In the genomic region with DNA sequence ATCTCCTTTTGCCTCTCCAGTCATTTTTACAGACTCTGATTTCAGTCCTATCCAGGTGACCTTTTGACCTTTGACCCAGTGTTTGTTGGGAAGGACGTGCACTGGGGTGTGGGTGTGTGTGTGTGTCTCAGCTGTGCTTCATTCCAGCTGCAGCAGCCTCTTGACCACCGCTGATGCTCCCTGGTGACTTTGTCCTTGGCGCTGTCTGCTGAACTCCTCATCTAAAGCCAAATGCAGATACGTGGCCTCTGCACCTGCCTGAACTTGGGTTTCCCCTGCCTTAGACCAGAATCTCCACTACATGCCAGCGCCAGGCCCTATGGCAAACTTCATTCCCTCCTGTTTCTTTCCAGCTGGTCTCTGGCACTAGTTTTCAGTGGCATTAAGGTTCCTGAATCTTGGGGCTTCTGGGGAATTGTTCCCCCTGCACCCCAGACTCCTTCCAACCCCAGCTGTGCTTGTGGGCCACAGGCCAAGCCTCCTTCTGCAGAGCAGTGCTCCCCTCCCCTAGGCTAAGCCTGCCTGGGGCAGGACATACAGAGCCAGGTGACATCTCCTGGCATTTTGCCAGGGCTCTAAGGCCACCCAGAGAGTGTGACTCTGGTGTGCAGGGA, we compare ENCODE assay signal across 9 mouse cellular contexts. TPM values are rescaled to one million over a fixed set of nuclear protein-coding genes. Genes with fewer than 3 reads are reported as not detected.
DNase-seq lines count a peak whose midpoint lies in the region; ATAC-seq and TF ChIP-seq lines count a peak whose summit lies in the region.
"Had no signal": no experiment of that assay in that cellular context is flagged by ENCODE, and none has a peak within 500 bp of the region (broad histone marks: within the 10 kb centered on the region; RNA-seq: fewer than 3 reads in every experiment).

No protein-coding gene starts in this region.

- no peak for TF ChIP-seq CTCF in kidney, adult 2 months (conservative IDR thresholded peaks at IDR 0.05; ENCODE audit: insufficient read depth, insufficient read length, low read depth, low read length)

- H3K36me3 ChIP-seq in ES-E14 (ENCODE audit: control insufficient read depth, insufficient read depth, low read length, poor library complexity, severe bottlenecking), result peaks cover 46% of the 10 kb centered on the region
- H3K36me3 ChIP-seq in embryonic facial prominence, embryonic 15.5 days, result peaks cover 19% of the 10 kb centered on the region
- H3K36me3 ChIP-seq in kidney, adult 2 months (ENCODE audit: control insufficient read depth, insufficient read depth, low read length), result no peaks in the 10 kb centered on the region; the same call in 1 of the 2 replicates
- peaks cover 29% of the 10 kb centered on the region for H3K36me3 ChIP-seq in neural tube, embryonic 12.5 days

- H3K4me3 ChIP-seq in ES-E14 (ENCODE audit: insufficient read depth in 1 of 2, low read depth in 1 of 2, low read length in 2 of 2, poor library complexity in 1 of 2, severe bottlenecking in 1 of 2), result peak overlapping the region in 1 of 2 experiments; percentile 35; a peak in 2 of 4 replicates
- no peak overlapping the region for H3K4me3 ChIP-seq in embryonic facial prominence, embryonic 15.5 days (replicated peaks)
- H3K4me3 ChIP-seq in kidney, adult 2 months (ENCODE audit: insufficient read depth, low read depth, low read length), result no peak overlapping the region
- H3K4me3 ChIP-seq in neural tube, embryonic 12.5 days, result no peak overlapping the region

- no peak overlapping the region for H3K4me2 ChIP-seq in embryonic facial prominence, embryonic 15.5 days (replicated peaks)
- H3K4me2 ChIP-seq in neural tube, embryonic 12.5 days (replicated peaks), result peak overlapping the region; percentile 25; the same call in 1 of the 2 replicates

- intact Hi-C loops in left cerebral cortex, postnatal 14 days (cut with DNase I), result no loop called here

- in situ Hi-C loops in ES-E14 (cut with MboI; ENCODE audit: low sequenced_read_pairs in 2 of 2, unreplicated experiment in 2 of 2), result no loop called here

- 29% methylated on average over 5 of the region's 5 CpGs for WGBS in embryonic facial prominence, embryonic 15.5 days
- 17% methylated on average over 5 of the region's 5 CpGs for WGBS in kidney, adult 2 months
- 48% methylated on average over 5 of the region's 5 CpGs for WGBS in neural tube, embryonic 12.5 days

- H3K9me3 ChIP-seq in ES-E14 (ENCODE audit: control insufficient read depth, insufficient read depth, low read depth, low read length), result no peaks in the 10 kb centered on the region
- no peaks in the 10 kb centered on the region for H3K9me3 ChIP-seq in embryonic facial prominence, embryonic 15.5 days (replicated peaks)
- no peaks in the 10 kb centered on the region for H3K9me3 ChIP-seq in neural tube, embryonic 12.5 days

- H3K27me3 ChIP-seq in embryonic facial prominence, embryonic 15.5 days, result no peaks in the 10 kb centered on the region
- no peaks in the 10 kb centered on the region for H3K27me3 ChIP-seq in kidney, adult 2 months (replicated peaks; ENCODE audit: control insufficient read depth, insufficient read depth, low read length)
- H3K27me3 ChIP-seq in neural tube, embryonic 12.5 days (replicated peaks), result no peaks in the 10 kb centered on the region
- H3K27me3 ChIP-seq: Patski had no signal

- DNase-seq in heart, adult 11 months, result peak; percentile 96
- no peak for DNase-seq in heart, adult 8-10 months (ENCODE audit: low spot score)
- DNase-seq in ES-E14 (ENCODE audit: low read depth, low spot score), result no peak
- peak; percentile 76 for DNase-seq in kidney, adult 2 months
- no peak for DNase-seq in left cerebral cortex, adult 8-10 months (ENCODE audit: low spot score in 2 of 2)
- no peak for DNase-seq in left cerebral cortex, postnatal 14 days (ENCODE audit: low spot score in 2 of 2)

- no peak for TF ChIP-seq POLR2A in kidney, adult 2 months (IDR thresholded peaks at IDR 0.05; ENCODE audit: low read depth, low read length)

- peaks cover 15 to 66% of the 10 kb centered on the region in 2 experiments for H3K4me1 ChIP-seq in ES-E14 (ENCODE audit: control insufficient read depth in 2 of 2, insufficient read depth in 2 of 2, low read length in 2 of 2, poor library complexity in 1 of 2)
- H3K4me1 ChIP-seq in embryonic facial prominence, embryonic 15.5 days, result peaks cover 97% of the 10 kb centered on the region
- H3K4me1 ChIP-seq in kidney, adult 2 months (ENCODE audit: control insufficient read depth, insufficient read depth, low read length), result peaks cover 82% of the 10 kb centered on the region
- peaks cover 85% of the 10 kb centered on the region for H3K4me1 ChIP-seq in neural tube, embryonic 12.5 days

- peak overlapping the region; percentile 16; the same call in 1 of the 2 replicates for H3K9ac ChIP-seq in ES-E14 (ENCODE audit: insufficient read depth, low read depth, low read length, poor library complexity, severe bottlenecking)
- no peak overlapping the region for H3K9ac ChIP-seq in embryonic facial prominence, embryonic 15.5 days
- H3K9ac ChIP-seq in neural tube, embryonic 12.5 days, result no peak overlapping the region

- no peak for ATAC-seq in embryonic facial prominence, embryonic 15.5 days (ENCODE audit: insufficient number of reproducible peaks, low FRiP score, low TSS enrichment, low read depth)
- ATAC-seq in neural tube, embryonic 12.5 days (ENCODE audit: low FRiP score, low read depth), result no peak
- ATAC-seq: Patski had no signal

- H3K27ac ChIP-seq in ES-E14 (ENCODE audit: insufficient read depth, low read depth, low read length, poor library complexity, severe bottlenecking), result peak overlapping the region; percentile 84
- H3K27ac ChIP-seq in embryonic facial prominence, embryonic 15.5 days (replicated peaks), result peak overlapping the region; percentile 5
- peak overlapping the region; percentile 62 for H3K27ac ChIP-seq in kidney, adult 2 months (ENCODE audit: insufficient read depth, low read depth, low read length)
- peak overlapping the region; percentile 42; the same call in 1 of the 2 replicates for H3K27ac ChIP-seq in neural tube, embryonic 12.5 days

TF ChIP-seq in ES-E14, 5 proteins besides CTCF, POLR2A, EP300 and RAD21:
- TF ChIP-seq HCFC1 (IDR thresholded peaks at IDR 0.05; ENCODE audit: borderline replicate concordance, insufficient read depth, low read length) (no peak), ZC3H11A (IDR thresholded peaks at IDR 0.05; ENCODE audit: borderline replicate concordance, low read depth, low read length) (no peak), ZNF384 (IDR thresholded peaks at IDR 0.05; ENCODE audit: low read depth, low read length) (no peak), MAFK (IDR thresholded peaks at IDR 0.05; ENCODE audit: insufficient read depth, low read depth, low read length) (no peak), CHD2 (IDR thresholded peaks at IDR 0.05; ENCODE audit: low read depth, low read length) (no peak)

RNA-seq across cellular contexts. Expression of gene Lasp1, which starts 9.9 kb away (rescaled TPM):
- total RNA-seq in heart, adult 8-10 months (2022), result 10 to 100 TPM; 20.1 to 32.0 (median 25.8) TPM
- total RNA-seq in ES-E14 (2012; rRNA removed), result 108 and 147 TPM in 2 replicates
- 117 and 121 TPM in 2 replicates for polyA plus RNA-seq in embryonic facial prominence, embryonic 15.5 days (2015; fragmentation: Nextera tagmentation; extraction: Ambion mirVana)
- 106 and 110 TPM in 2 replicates for polyA plus RNA-seq in kidney, adult 2 months (2012; rRNA removed)
- polyA plus RNA-seq in neural tube, embryonic 12.5 days (2016; fragmentation: Nextera tagmentation; extraction: Ambion mirVana), result 103 and 105 TPM in 2 replicates
- total RNA-seq in left cerebral cortex, adult 8-10 months (2022), result 100 to 1,000 TPM; 138 to 169 (median 155) TPM
- total RNA-seq in left cerebral cortex, postnatal 14 days (2021), result 100 to 1,000 TPM; 189 to 204 TPM

RNA-seq across cellular contexts. Expression of gene Rpl23, which starts 26.5 kb away (rescaled TPM):
- 100 to 1,000 TPM; 425 to 610 (median 521) TPM for total RNA-seq in heart, adult 8-10 months (2022)
- 1,213 and 1,430 TPM in 2 replicates for total RNA-seq in ES-E14 (2012; rRNA removed)
- 567 and 575 TPM in 2 replicates for polyA plus RNA-seq in embryonic facial prominence, embryonic 15.5 days (2015; fragmentation: Nextera tagmentation; extraction: Ambion mirVana)
- 118 and 181 TPM in 2 replicates for polyA plus RNA-seq in kidney, adult 2 months (2012; rRNA removed)
- polyA plus RNA-seq in neural tube, embryonic 12.5 days (2016; fragmentation: Nextera tagmentation; extraction: Ambion mirVana), result 369 and 383 TPM in 2 replicates
- total RNA-seq in left cerebral cortex, adult 8-10 months (2022), result 100 to 1,000 TPM; 331 to 461 (median 392) TPM
- total RNA-seq in left cerebral cortex, postnatal 14 days (2021), result 100 to 1,000 TPM; 342 to 343 TPM

RNA-seq across cellular contexts. Expression of gene B230217C12Rik, which starts 31.9 kb away (rescaled TPM):
- 1 to 10 TPM in 1 of 4 experiments, under 1 TPM in 3; 0.22 to 1.7 (median 0.51) TPM for total RNA-seq in heart, adult 8-10 months (2022)
- total RNA-seq in ES-E14 (2012; rRNA removed), result 3.0 and 4.1 TPM in 2 replicates
- 6.8 and 7.4 TPM in 2 replicates for polyA plus RNA-seq in embryonic facial prominence, embryonic 15.5 days (2015; fragmentation: Nextera tagmentation; extraction: Ambion mirVana)
- polyA plus RNA-seq in kidney, adult 2 months (2012; rRNA removed), result 2.0 TPM in 2 replicates
- polyA plus RNA-seq in neural tube, embryonic 12.5 days (2016; fragmentation: Nextera tagmentation; extraction: Ambion mirVana), result 12.9 and 15.8 TPM in 2 replicates
- total RNA-seq in left cerebral cortex, adult 8-10 months (2022), result 10 to 100 TPM; 73.0 to 83.2 (median 79.8) TPM
- 10 to 100 TPM; 48.5 to 52.8 TPM for total RNA-seq in left cerebral cortex, postnatal 14 days (2021)

RNA-seq across cellular contexts. Expression of gene 1700001P01Rik, which starts 33.0 kb away (rescaled TPM):
- not detected for total RNA-seq in heart, adult 8-10 months (2022)
- 2.3 TPM in 2 replicates for total RNA-seq in ES-E14 (2012; rRNA removed)
- 0.95 TPM in 1 of 2 replicates, not detected in the other for polyA plus RNA-seq in embryonic facial prominence, embryonic 15.5 days (2015; fragmentation: Nextera tagmentation; extraction: Ambion mirVana)
- polyA plus RNA-seq in kidney, adult 2 months (2012; rRNA removed), result not detected in 2 replicates
- 0.56 and 0.70 TPM in 2 replicates for polyA plus RNA-seq in neural tube, embryonic 12.5 days (2016; fragmentation: Nextera tagmentation; extraction: Ambion mirVana)
- total RNA-seq in left cerebral cortex, adult 8-10 months (2022), result 1 to 10 TPM in 1 of 4 experiments, under 1 TPM in 2, not detected in 1; 0.65 to 1.2 (median 0.84) TPM
- 1 to 10 TPM in 1 of 2 experiments, not detected in 1; 1.0 TPM for total RNA-seq in left cerebral cortex, postnatal 14 days (2021)

RNA-seq across cellular contexts. Expression of gene Cwc25, which starts 42.4 kb away (rescaled TPM):
- 1 to 10 TPM; 6.1 to 7.1 (median 6.3) TPM for total RNA-seq in heart, adult 8-10 months (2022)
- 14.0 and 18.5 TPM in 2 replicates for total RNA-seq in ES-E14 (2012; rRNA removed)
- polyA plus RNA-seq in embryonic facial prominence, embryonic 15.5 days (2015; fragmentation: Nextera tagmentation; extraction: Ambion mirVana), result 18.0 and 20.7 TPM in 2 replicates
- 7.1 and 8.5 TPM in 2 replicates for polyA plus RNA-seq in kidney, adult 2 months (2012; rRNA removed)
- 21.1 and 23.4 TPM in 2 replicates for polyA plus RNA-seq in neural tube, embryonic 12.5 days (2016; fragmentation: Nextera tagmentation; extraction: Ambion mirVana)
- total RNA-seq in left cerebral cortex, adult 8-10 months (2022), result 10 to 100 TPM; 17.0 to 20.6 (median 19.1) TPM
- total RNA-seq in left cerebral cortex, postnatal 14 days (2021), result 10 to 100 TPM; 20.3 to 21.3 TPM

Comparison
In these comparisons a context has a peak if more than half of its experiments do, and no peak if none do; other contexts are left out.
1. DNase-seq: peak in heart, adult 11 months (single experiment) and kidney, adult 2 months (single experiment); none in heart, adult 8-10 months (single experiment), ES-E14 (single experiment), left cerebral cortex, adult 8-10 months (0 of 2) and left cerebral cortex, postnatal 14 days (0 of 2).
2. H3K27ac ChIP-seq: peak in every context shown above with its lines; median percentile 84 in ES-E14; 62 in kidney, adult 2 months; 42 in neural tube, embryonic 12.5 days; 5 in embryonic facial prominence, embryonic 15.5 days.